Mouse (Mus musculus) limb, embryonic 15.5 days (tissue): Measurements from ENCODE around the gene Il9r. TPM values are rescaled to one million over a fixed set of nuclear protein-coding genes. Genes with fewer than 3 reads are reported as not detected.

Experiments
- ATAC-seq: fragments of 200-750 bp; cut with Nextera tagmentation; 2 replicates; pipeline ENCODE4 v1.8.0; 2017; ENCODE audit warnings: low read depth, moderate TSS enrichment; ENCODE audit not compliant: insufficient number of reproducible peaks, low FRiP score, low TSS enrichment
- H3K27ac ChIP-seq: fragments of 300-500 bp; sonication (generic); 2 replicates; pipeline ENCODE4 v1.5.1; 2015; ENCODE audit warnings: moderate library complexity, mild to moderate bottlenecking, inconsistent platforms
- H3K27me3 ChIP-seq: fragments of 300-500 bp; sonication (generic); 2 replicates; pipeline ENCODE4 v1.6.1; 2015; ENCODE audit warnings: inconsistent platforms
- H3K36me3 ChIP-seq: fragments of 300-500 bp; sonication (generic); 2 replicates; pipeline ENCODE4 v1.6.1; 2015; ENCODE audit warnings: inconsistent platforms
- H3K4me1 ChIP-seq: fragments of 300-500 bp; sonication (generic); 2 replicates; pipeline ENCODE4 v1.6.1; 2015; ENCODE audit warnings: inconsistent platforms
- H3K4me2 ChIP-seq: fragments of 300-500 bp; sonication (generic); 2 replicates; pipeline ENCODE4 v1.6.1; 2015; ENCODE audit warnings: mild to moderate bottlenecking, inconsistent platforms
- H3K4me3 ChIP-seq: fragments of 300-500 bp; sonication (generic); 2 replicates; pipeline ENCODE4 v1.5.1; 2015; ENCODE audit warnings: mild to moderate bottlenecking, inconsistent platforms
- H3K9ac ChIP-seq: fragments of 300-500 bp; sonication (generic); 2 replicates; pipeline ENCODE4 v1.6.1; 2015; ENCODE audit warnings: inconsistent platforms
- H3K9me3 ChIP-seq: fragments of 300-500 bp; sonication (generic); 2 replicates; pipeline ENCODE4 v1.6.1; 2016; ENCODE audit warnings: inconsistent platforms
- WGBS: fragments of 180-500 bp; shearing (Covaris S2); methylation state at CpG from one replicate; pipeline ENCODE4 v1.1.7; 2015; 5-methylcytosine and 5-hydroxymethylcytosine counted together
- polyA plus RNA-seq: library from polyadenylated mRNA; unstranded; fragments of >200 nt; fragmentation: Nextera tagmentation; extraction: Ambion mirVana; gene quantifications from 2 replicates; pipeline ENCODE4 v1.2.1, GENCODE M21; 2015

Gene Il9r
- polyA plus RNA-seq, 1 experiment from 2014 or later: 0.31 TPM

- Histone ChIP-seq H3K9me3 (no peaks in the 10 kb centered on the region), H3K27ac (no peak overlapping the region), H3K4me2 (no peak overlapping the region), H3K4me3 (no peak overlapping the region), H3K27me3 (peaks cover 2% of the 10 kb centered on the region; the same call in 1 of the 2 replicates), H3K4me1 (peaks cover 7% of the 10 kb centered on the region), H3K9ac (no peak overlapping the region), H3K36me3 (no peaks in the 10 kb centered on the region)
- 72% methylated on average over 4 of the region's 4 CpGs for WGBS
- no peak for ATAC-seq
Measured at GRCm38 (mm10) chr11:32166683-32167082, 33.4 kb downstream of the Il9r start.

- Histone ChIP-seq H3K4me2 (peak overlapping the region; percentile 57), H3K4me3 (peak overlapping the region; percentile 27), H3K27ac (no peak overlapping the region), H3K9ac (no peak overlapping the region), H3K9me3 (no peaks in the 10 kb centered on the region), H3K27me3 (peaks cover 13% of the 10 kb centered on the region; the same call in 1 of the 2 replicates), H3K4me1 (peaks cover 17% of the 10 kb centered on the region), H3K36me3 (no peaks in the 10 kb centered on the region)
- WGBS: 14% methylated on average over 28 of the region's 28 CpGs
- ATAC-seq: peak; percentile 74; the same call in 1 of the 2 replicates
Measured at GRCm38 (mm10) chr11:32161922-32162804, 37.9 kb downstream of the Il9r start.

GRCm38 (mm10) chr11:32161500-32161899 is 38.6 kb downstream of the Il9r start:
- peak overlapping the region; percentile 57 for H3K4me2 ChIP-seq
- 9% methylated on average over 9 of the region's 9 CpGs for WGBS
- H3K4me1 ChIP-seq: peaks cover 17% of the 10 kb centered on the region
- H3K36me3 ChIP-seq: no peaks in the 10 kb centered on the region
- peak overlapping the region; percentile 27 for H3K4me3 ChIP-seq
- peaks cover 13% of the 10 kb centered on the region; the same call in 1 of the 2 replicates for H3K27me3 ChIP-seq
- H3K27ac ChIP-seq: no peak overlapping the region
- H3K9me3 ChIP-seq: no peaks in the 10 kb centered on the region
- no peak for ATAC-seq
- no peak overlapping the region for H3K9ac ChIP-seq

- Histone ChIP-seq H3K27ac (no peak overlapping the region), H3K4me2 (no peak overlapping the region), H3K36me3 (no peaks in the 10 kb centered on the region), H3K4me3 (no peak overlapping the region), H3K9me3 (no peaks in the 10 kb centered on the region), H3K27me3 (peaks cover 13% of the 10 kb centered on the region; the same call in 1 of the 2 replicates), H3K9ac (no peak overlapping the region), H3K4me1 (peaks cover 17% of the 10 kb centered on the region)
- WGBS: 79% methylated on average over 7 of the region's 7 CpGs
- no peak for ATAC-seq
Measured at GRCm38 (mm10) chr11:32160341-32160740, 39.7 kb downstream of the Il9r start.

DNA sequence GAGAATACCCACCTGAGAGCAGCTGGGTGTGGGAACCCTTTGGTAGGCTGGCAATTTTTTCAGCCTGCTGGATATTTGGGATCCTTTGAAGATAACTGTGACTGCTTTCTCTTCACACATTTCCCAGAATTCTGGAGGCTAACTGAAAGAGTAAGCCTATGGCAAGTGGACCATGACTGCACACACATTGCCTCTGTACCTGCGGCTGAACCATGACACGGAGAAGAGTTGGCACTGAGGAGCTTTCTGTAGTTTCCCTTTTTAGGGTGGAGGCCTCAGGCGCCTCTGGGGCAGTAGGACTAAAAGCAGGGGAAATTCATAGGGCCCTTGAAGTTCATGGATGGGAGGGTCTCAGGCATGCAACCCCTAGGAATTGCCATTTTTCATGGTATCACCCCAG is 40.9 kb downstream of the Il9r start:
- Histone ChIP-seq H3K36me3 (no peaks in the 10 kb centered on the region), H3K4me2 (no peak overlapping the region), H3K27ac (no peak overlapping the region), H3K9me3 (no peaks in the 10 kb centered on the region), H3K4me3 (no peak overlapping the region), H3K4me1 (peaks cover 17% of the 10 kb centered on the region), H3K9ac (no peak overlapping the region), H3K27me3 (peaks cover 13% of the 10 kb centered on the region; the same call in 1 of the 2 replicates)
- 88% methylated on average over 3 of the region's 3 CpGs for WGBS
- ATAC-seq: no peak

GRCm38 (mm10) chr11:32157791-32158594 is 42.1 kb downstream of the Il9r start:
- WGBS: 50% methylated on average over 18 of the region's 18 CpGs
- Histone ChIP-seq H3K27ac (no peak overlapping the region), H3K4me3 (no peak overlapping the region), H3K27me3 (peaks cover 13% of the 10 kb centered on the region; the same call in 1 of the 2 replicates), H3K9me3 (no peaks in the 10 kb centered on the region), H3K4me2 (no peak overlapping the region), H3K9ac (no peak overlapping the region), H3K4me1 (peaks cover 17% of the 10 kb centered on the region), H3K36me3 (no peaks in the 10 kb centered on the region)
- no peak for ATAC-seq

DNA sequence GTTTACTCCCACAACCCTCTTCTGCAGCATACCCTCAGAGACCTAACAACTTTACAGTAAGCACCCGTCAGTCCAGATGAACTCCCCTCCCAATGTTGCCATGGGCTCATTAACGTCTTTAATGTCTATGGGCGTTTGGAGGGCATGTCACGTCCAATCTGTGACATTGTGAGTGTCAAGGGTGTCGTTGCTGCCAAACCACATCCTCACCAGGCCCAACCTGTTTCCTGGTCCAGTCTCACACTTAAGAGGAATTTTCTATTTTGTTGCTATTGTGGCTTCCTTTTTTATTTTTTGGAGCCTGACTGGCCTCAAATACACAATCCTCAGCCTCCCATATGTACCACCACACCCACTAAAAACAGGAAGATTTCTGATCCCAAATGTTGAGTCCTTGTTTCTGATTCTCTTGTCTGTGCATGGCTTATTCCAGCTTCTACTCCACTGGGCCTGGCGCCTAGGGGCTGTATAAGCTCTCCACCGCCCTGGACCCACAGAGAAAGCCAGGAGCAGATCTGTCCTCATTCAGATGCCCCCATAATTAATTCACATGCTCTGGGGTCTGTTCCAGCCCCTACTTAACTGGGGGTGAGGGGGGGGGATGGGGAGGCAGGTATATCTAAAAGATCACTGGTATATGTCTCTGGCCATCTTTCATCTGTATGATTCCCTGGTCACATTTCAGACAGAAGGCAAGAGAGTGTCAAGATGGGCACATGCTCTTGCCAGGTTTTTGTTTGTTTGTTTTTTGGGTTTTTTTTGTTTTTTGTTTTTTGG is 43.0 kb downstream of the Il9r start:
- Histone ChIP-seq H3K4me2 (no peak overlapping the region), H3K27ac (no peak overlapping the region; the same call in 1 of the 2 replicates), H3K9me3 (no peaks in the 10 kb centered on the region), H3K4me1 (peaks cover 14% of the 10 kb centered on the region), H3K36me3 (no peaks in the 10 kb centered on the region), H3K4me3 (no peak overlapping the region), H3K27me3 (peaks cover 13% of the 10 kb centered on the region; the same call in 1 of the 2 replicates), H3K9ac (no peak overlapping the region)
- 70% methylated on average over 7 of the region's 7 CpGs for WGBS
- ATAC-seq: no peak

DNA sequence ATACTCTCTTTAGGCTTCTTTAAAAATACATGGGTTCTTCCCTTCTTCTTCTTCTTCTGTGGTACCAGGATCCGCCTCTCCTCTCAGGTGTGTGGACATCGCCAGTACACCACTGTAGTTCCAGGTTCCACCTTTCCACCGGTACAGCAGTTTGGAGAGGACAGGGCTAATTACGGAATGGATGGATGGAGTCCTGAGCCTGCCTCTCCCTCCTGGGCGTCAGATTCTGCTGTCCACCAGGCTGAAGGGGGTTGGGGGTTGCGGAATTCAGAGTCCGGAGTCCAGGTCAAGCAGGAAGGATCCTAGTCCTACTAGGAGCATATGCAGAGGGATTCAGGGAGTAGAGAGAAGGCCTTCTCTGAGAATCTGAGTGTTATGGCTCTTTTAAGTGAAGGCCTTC is 46.9 kb downstream of the Il9r start:
- WGBS: 90% methylated on average over 7 of the region's 7 CpGs
- H3K27me3 ChIP-seq: no peaks in the 10 kb centered on the region
- H3K27ac ChIP-seq: no peak overlapping the region
- H3K9me3 ChIP-seq: no peaks in the 10 kb centered on the region
- no peaks in the 10 kb centered on the region for H3K36me3 ChIP-seq
- H3K4me2 ChIP-seq: no peak overlapping the region
- no peak overlapping the region for H3K4me3 ChIP-seq
- ATAC-seq: no peak
- no peak overlapping the region for H3K9ac ChIP-seq
- H3K4me1 ChIP-seq: peaks cover 6% of the 10 kb centered on the region

GRCm38 (mm10) chr11:32152814-32153213 is 47.3 kb downstream of the Il9r start:
- H3K9ac ChIP-seq: no peak overlapping the region
- no peak overlapping the region for H3K4me3 ChIP-seq
- H3K4me1 ChIP-seq: peaks cover 2% of the 10 kb centered on the region
- H3K4me2 ChIP-seq: no peak overlapping the region
- H3K9me3 ChIP-seq: no peaks in the 10 kb centered on the region
- H3K27ac ChIP-seq: no peak overlapping the region
- H3K27me3 ChIP-seq: no peaks in the 10 kb centered on the region
- no peak for ATAC-seq
- H3K36me3 ChIP-seq: no peaks in the 10 kb centered on the region

DNA sequence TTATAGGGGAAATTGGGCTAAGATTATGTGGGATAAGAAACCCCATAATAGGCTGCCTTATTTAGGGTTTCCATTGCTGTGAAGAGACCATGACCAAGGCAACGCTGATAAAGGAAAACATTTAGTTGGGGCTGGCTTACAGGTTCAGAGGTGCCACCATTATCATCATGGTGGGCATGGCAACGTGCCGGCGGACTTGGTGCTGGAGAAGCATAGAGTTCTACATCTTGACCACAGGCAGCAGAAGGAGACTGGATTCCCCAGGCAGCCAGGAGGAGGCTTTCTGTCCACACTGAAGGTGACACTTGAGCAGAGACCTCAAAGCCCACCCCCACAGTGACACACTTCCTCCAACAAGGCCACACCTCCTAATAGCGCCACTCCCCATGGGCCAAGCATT is 48.8 kb downstream of the Il9r start:
- no peak overlapping the region for H3K4me2 ChIP-seq
- H3K9ac ChIP-seq: no peak overlapping the region
- no peak overlapping the region for H3K27ac ChIP-seq
- 88% methylated on average over 5 of the region's 5 CpGs for WGBS
- H3K36me3 ChIP-seq: no peaks in the 10 kb centered on the region
- H3K9me3 ChIP-seq: no peaks in the 10 kb centered on the region
- H3K4me1 ChIP-seq: no peaks in the 10 kb centered on the region
- no peaks in the 10 kb centered on the region for H3K27me3 ChIP-seq
- H3K4me3 ChIP-seq: no peak overlapping the region
- no peak for ATAC-seq

DNA sequence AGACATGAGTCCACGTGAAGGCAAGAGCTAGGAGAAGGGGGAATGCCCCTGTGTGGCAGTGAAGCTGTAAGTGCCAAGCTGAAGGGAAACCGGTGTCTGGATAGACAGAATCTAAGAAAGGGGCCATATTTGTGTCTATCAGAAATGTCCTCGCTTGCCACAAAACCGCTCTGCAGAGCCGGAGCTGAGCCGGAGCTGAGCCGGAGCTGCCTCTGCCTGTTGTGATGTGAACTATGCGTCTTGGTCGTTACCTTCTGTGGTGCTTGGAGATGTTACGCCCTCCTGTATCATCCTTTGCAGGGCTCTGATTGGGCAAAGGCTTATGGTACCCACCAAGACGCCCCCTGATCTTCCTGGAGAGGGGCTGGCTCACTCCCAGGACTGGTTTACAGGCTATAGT is 50.5 kb downstream of the Il9r start:
- 78% methylated on average over 11 of the region's 11 CpGs for WGBS
- Histone ChIP-seq H3K4me3 (no peak overlapping the region), H3K4me2 (no peak overlapping the region), H3K9ac (no peak overlapping the region), H3K27me3 (no peaks in the 10 kb centered on the region), H3K27ac (no peak overlapping the region), H3K36me3 (no peaks in the 10 kb centered on the region), H3K4me1 (no peaks in the 10 kb centered on the region), H3K9me3 (no peaks in the 10 kb centered on the region)
- ATAC-seq: no peak
